Mouse (Mus musculus): Measurements from ENCODE around the gene Gm20403. TPM values are rescaled to one million over a fixed set of nuclear protein-coding genes. Genes with fewer than 3 reads are reported as not detected.

The Gm20403 gene
- polyA plus RNA-seq, 1 experiment from 2014 or later: not detected

DNA sequence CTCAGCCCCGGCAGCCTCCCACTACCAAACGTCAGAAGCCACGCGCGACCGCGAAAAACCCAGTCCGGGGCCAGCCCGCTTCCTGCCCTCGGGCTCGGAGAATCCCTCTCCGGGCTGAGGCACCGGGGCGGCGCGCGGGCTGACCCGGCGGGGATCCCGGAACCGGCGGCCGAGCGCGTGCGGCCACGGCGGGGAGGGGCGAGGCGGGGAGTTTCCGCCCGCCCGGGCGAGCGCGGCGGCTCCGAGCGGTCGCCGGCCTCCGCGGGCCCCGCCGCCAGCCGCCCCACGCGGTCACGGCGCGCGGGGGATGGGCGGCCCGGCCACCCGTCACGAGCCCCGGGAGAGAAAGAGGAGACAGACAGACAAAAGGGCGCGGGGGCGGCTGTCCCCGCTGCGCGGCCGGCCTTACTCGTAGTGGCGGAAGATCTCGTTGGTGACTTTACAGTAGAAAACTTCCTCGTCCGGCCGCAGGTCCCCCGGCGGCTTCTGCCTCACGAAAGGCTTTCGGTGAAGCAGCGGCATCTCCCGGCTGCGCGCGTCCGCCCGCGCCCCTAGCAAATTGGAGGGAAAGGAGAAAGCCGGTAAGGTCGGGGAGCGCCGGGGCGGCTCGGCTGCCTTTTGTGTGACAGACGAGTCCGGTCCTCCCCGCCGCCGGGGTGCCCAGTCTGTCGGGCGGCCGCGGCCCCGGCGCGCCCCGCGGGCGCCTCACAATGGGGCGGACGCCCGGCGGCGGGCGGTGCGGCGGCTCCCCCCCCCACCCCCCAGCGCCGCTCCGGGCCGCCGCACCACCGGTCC, 875 bp downstream of the Gm20403 start:
- no peaks in the 10 kb centered on the region for H3K27me3 ChIP-seq (replicated peaks; ENCODE audit: control insufficient read depth, insufficient read depth, low read length)
- H3K9ac ChIP-seq (ENCODE audit: low read depth, low read length): peak overlapping the region; percentile 80
- peak; percentile 16; the same call in 1 of the 2 replicates for TF ChIP-seq CTCF (IDR thresholded peaks at IDR 0.05; ENCODE audit: low read depth)
- peak overlapping the region; percentile 93 for H3K27ac ChIP-seq (ENCODE audit: low read depth, low read length)
- H3K4me2 ChIP-seq (replicated peaks; ENCODE audit: low read depth): peak overlapping the region; percentile 78
- H3K4me1 ChIP-seq (replicated peaks; ENCODE audit: control insufficient read depth, insufficient read depth, low read length): no peaks in the 10 kb centered on the region
- H3K4me3 ChIP-seq (ENCODE audit: low read depth, low read length): peak overlapping the region; percentile 92
- H3K36me3 ChIP-seq (ENCODE audit: control insufficient read depth, insufficient read depth): no peaks in the 10 kb centered on the region; the same call in 1 of the 2 replicates
- peak; percentile 61 for ATAC-seq
- under 1% methylated on average over 101 of the region's 117 CpGs for WGBS
- no peaks in the 10 kb centered on the region for H3K9me3 ChIP-seq (ENCODE audit: control insufficient read depth)

DNA sequence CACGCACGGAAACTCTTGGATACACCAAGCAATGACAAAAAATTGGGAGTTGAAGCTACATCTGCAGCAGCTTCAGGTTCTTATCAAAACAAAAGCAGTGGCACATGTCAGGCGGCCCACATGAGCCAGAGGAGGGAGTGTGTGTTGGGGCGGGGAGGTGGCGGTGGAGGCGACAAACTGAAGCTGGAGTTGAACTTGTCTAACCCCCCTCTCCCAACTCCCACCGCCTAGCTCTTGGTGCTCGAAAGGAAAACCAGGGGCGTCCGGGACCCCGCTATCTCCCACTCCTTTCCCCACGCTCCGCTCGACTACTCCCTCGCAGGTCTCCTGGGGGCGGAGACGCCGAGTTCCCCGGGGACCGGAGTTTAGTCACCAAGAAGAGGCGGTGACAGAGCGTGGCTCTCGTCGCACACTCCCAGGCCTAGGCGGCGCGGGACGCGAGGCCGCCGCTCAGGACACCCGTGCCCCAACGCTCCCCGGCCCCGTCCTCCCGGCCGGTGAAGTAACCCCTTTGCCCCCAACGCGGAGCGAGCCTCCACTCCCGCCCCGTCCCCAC, 1.6 kb downstream of the Gm20403 start:
- peak overlapping the region; percentile 93 for H3K27ac ChIP-seq (ENCODE audit: low read depth, low read length)
- peak overlapping the region; percentile 78 for H3K4me2 ChIP-seq (replicated peaks; ENCODE audit: low read depth)
- H3K4me1 ChIP-seq (replicated peaks; ENCODE audit: control insufficient read depth, insufficient read depth, low read length): no peaks in the 10 kb centered on the region
- TF ChIP-seq CTCF (IDR thresholded peaks at IDR 0.05; ENCODE audit: low read depth): 0 out of 2 replicates have a peak, but pooled peaks have one; percentile 1
- peak overlapping the region; percentile 80 for H3K9ac ChIP-seq (ENCODE audit: low read depth, low read length)
- no peaks in the 10 kb centered on the region for H3K27me3 ChIP-seq (replicated peaks; ENCODE audit: control insufficient read depth, insufficient read depth, low read length)
- peak; percentile 75 for ATAC-seq
- peak overlapping the region; percentile 92 for H3K4me3 ChIP-seq (ENCODE audit: low read depth, low read length)
- H3K36me3 ChIP-seq (ENCODE audit: control insufficient read depth, insufficient read depth): no peaks in the 10 kb centered on the region; the same call in 1 of the 2 replicates
- H3K9me3 ChIP-seq (ENCODE audit: control insufficient read depth): no peaks in the 10 kb centered on the region
- WGBS: 2% methylated on average over 41 of the region's 42 CpGs

- no peak for TF ChIP-seq CTCF (IDR thresholded peaks at IDR 0.05; ENCODE audit: low read depth)
Observed at GRCm38 (mm10) chr12:54982935-54983715, 3.2 kb downstream of the Gm20403 start.

GRCm38 (mm10) chr12:54981962-54982361, 4.4 kb downstream of the Gm20403 start:
- H3K4me1 ChIP-seq (replicated peaks; ENCODE audit: control insufficient read depth, insufficient read depth, low read length): no peaks in the 10 kb centered on the region
- WGBS: 81% methylated on average over 6 of the region's 6 CpGs
- H3K4me2 ChIP-seq (replicated peaks; ENCODE audit: low read depth): no peak overlapping the region

More at GRCm38 (mm10) chr12:54982935-54983715, 3.2 kb downstream of the Gm20403 start:
- Histone ChIP-seq H3K9ac (ENCODE audit: low read depth, low read length) (no peak overlapping the region), H3K36me3 (ENCODE audit: control insufficient read depth, insufficient read depth) (no peaks in the 10 kb centered on the region; the same call in 1 of the 2 replicates), H3K27ac (ENCODE audit: low read depth, low read length) (no peak overlapping the region), H3K4me3 (ENCODE audit: low read depth, low read length) (no peak overlapping the region), H3K9me3 (ENCODE audit: control insufficient read depth) (no peaks in the 10 kb centered on the region), H3K4me2 (replicated peaks; ENCODE audit: low read depth) (no peak overlapping the region), H3K27me3 (replicated peaks; ENCODE audit: control insufficient read depth, insufficient read depth, low read length) (no peaks in the 10 kb centered on the region), H3K4me1 (replicated peaks; ENCODE audit: control insufficient read depth, insufficient read depth, low read length) (no peaks in the 10 kb centered on the region)
- WGBS: 82% methylated on average over 7 of the region's 7 CpGs
- ATAC-seq: no peak

GRCm38 (mm10) chr12:54980939-54981338, 5.4 kb downstream of the Gm20403 start:
- WGBS: 90% methylated on average over 5 of the region's 5 CpGs
- Histone ChIP-seq H3K9ac (ENCODE audit: low read depth, low read length) (no peak overlapping the region), H3K36me3 (ENCODE audit: control insufficient read depth, insufficient read depth) (no peaks in the 10 kb centered on the region; the same call in 1 of the 2 replicates), H3K9me3 (ENCODE audit: control insufficient read depth) (no peaks in the 10 kb centered on the region), H3K27me3 (replicated peaks; ENCODE audit: control insufficient read depth, insufficient read depth, low read length) (no peaks in the 10 kb centered on the region), H3K4me2 (replicated peaks; ENCODE audit: low read depth) (no peak overlapping the region), H3K4me3 (ENCODE audit: low read depth, low read length) (no peak overlapping the region), H3K4me1 (replicated peaks; ENCODE audit: control insufficient read depth, insufficient read depth, low read length) (no peaks in the 10 kb centered on the region), H3K27ac (ENCODE audit: low read depth, low read length) (no peak overlapping the region)
- no peak for ATAC-seq
- no peak for TF ChIP-seq CTCF (IDR thresholded peaks at IDR 0.05; ENCODE audit: low read depth)

More at GRCm38 (mm10) chr12:54981962-54982361, 4.4 kb downstream of the Gm20403 start:
- Histone ChIP-seq H3K4me3 (ENCODE audit: low read depth, low read length) (no peak overlapping the region), H3K27ac (ENCODE audit: low read depth, low read length) (no peak overlapping the region), H3K27me3 (replicated peaks; ENCODE audit: control insufficient read depth, insufficient read depth, low read length) (no peaks in the 10 kb centered on the region), H3K36me3 (ENCODE audit: control insufficient read depth, insufficient read depth) (no peaks in the 10 kb centered on the region; the same call in 1 of the 2 replicates), H3K9me3 (ENCODE audit: control insufficient read depth) (no peaks in the 10 kb centered on the region), H3K9ac (ENCODE audit: low read depth, low read length) (no peak overlapping the region)
- ATAC-seq: no peak
- peak; percentile 29 for TF ChIP-seq CTCF (IDR thresholded peaks at IDR 0.05; ENCODE audit: low read depth)

DNA sequence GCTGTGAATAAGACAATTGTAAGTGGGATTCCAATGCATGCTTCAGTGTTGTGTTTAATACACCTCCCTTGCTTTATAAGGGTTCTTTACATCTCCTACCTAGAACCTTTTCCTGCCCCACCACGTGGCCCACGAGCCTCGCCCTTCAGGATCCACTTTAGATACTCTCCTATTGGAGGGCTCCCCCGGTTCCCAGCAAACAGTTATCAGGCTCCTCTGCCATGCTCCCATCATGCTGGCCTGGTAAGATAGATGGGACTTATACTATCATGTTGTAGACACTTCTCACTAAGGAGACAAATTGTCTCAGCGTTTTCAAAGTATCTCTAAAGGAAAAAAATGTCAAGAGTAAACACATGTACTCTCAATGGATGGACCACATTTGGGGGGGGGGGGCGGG, 5.8 kb downstream of the Gm20403 start:
- WGBS: 74% methylated on average over 6 of the region's 6 CpGs
- no peaks in the 10 kb centered on the region for H3K4me1 ChIP-seq (replicated peaks; ENCODE audit: control insufficient read depth, insufficient read depth, low read length)
- no peak overlapping the region for H3K4me3 ChIP-seq (ENCODE audit: low read depth, low read length)
- H3K36me3 ChIP-seq (ENCODE audit: control insufficient read depth, insufficient read depth): no peaks in the 10 kb centered on the region; the same call in 1 of the 2 replicates
- TF ChIP-seq CTCF (IDR thresholded peaks at IDR 0.05; ENCODE audit: low read depth): no peak
- no peak for ATAC-seq
- no peak overlapping the region for H3K9ac ChIP-seq (ENCODE audit: low read depth, low read length)
- no peaks in the 10 kb centered on the region for H3K27me3 ChIP-seq (replicated peaks; ENCODE audit: control insufficient read depth, insufficient read depth, low read length)
- no peak overlapping the region for H3K27ac ChIP-seq (ENCODE audit: low read depth, low read length)
- no peak overlapping the region for H3K4me2 ChIP-seq (replicated peaks; ENCODE audit: low read depth)
- H3K9me3 ChIP-seq (ENCODE audit: control insufficient read depth): no peaks in the 10 kb centered on the region

All from intestine, postnatal 0 days (tissue).